Mouse (Mus musculus): ENCODE data around the gene C1qtnf5. TPM values are rescaled to one million over a fixed set of nuclear protein-coding genes. Genes with fewer than 3 reads are reported as not detected.

The C1qtnf5 gene
- polyA plus RNA-seq, 1 experiment from 2014 or later, result 2.7 TPM

- H3K4me1 ChIP-seq (ENCODE audit: control insufficient read depth, insufficient read depth, low read length), result peaks cover 23% of the 10 kb centered on the region
- 68% methylated on average over 10 of the region's 10 CpGs for WGBS
- H3K9ac ChIP-seq (ENCODE audit: low read depth, low read length), result peak overlapping the region; percentile 20; the same call in 1 of the 2 replicates
- no peaks in the 10 kb centered on the region for H3K9me3 ChIP-seq (ENCODE audit: control insufficient read depth, low read length)
- H3K27ac ChIP-seq (ENCODE audit: low read length), result no peak overlapping the region; the same call in 1 of the 2 replicates
- no peak for ATAC-seq
- no peaks in the 10 kb centered on the region for H3K27me3 ChIP-seq (replicated peaks; ENCODE audit: control insufficient read depth, insufficient read depth, low read length)
- no peak overlapping the region for H3K4me3 ChIP-seq (ENCODE audit: low read length)
- H3K36me3 ChIP-seq (ENCODE audit: control insufficient read depth, insufficient read depth, low read length), result no peaks in the 10 kb centered on the region
- no peak overlapping the region; the same call in 1 of the 2 replicates for H3K4me2 ChIP-seq (ENCODE audit: low read depth, low read length)
Observed at GRCm38 (mm10) chr9:44078136-44078797, 28.8 kb upstream of the C1qtnf5 start.

GRCm38 (mm10) chr9:44078955-44079756 lies 27.9 kb upstream of the C1qtnf5 start:
- H3K27me3 ChIP-seq (replicated peaks; ENCODE audit: control insufficient read depth, insufficient read depth, low read length), result no peaks in the 10 kb centered on the region
- H3K4me3 ChIP-seq (ENCODE audit: low read length), result no peak overlapping the region
- H3K9me3 ChIP-seq (ENCODE audit: control insufficient read depth, low read length), result no peaks in the 10 kb centered on the region
- H3K4me1 ChIP-seq (ENCODE audit: control insufficient read depth, insufficient read depth, low read length), result peaks cover 32% of the 10 kb centered on the region
- peak; percentile 61 for ATAC-seq
- peak overlapping the region; percentile 13; the same call in 1 of the 2 replicates for H3K27ac ChIP-seq (ENCODE audit: low read length)
- peak overlapping the region; percentile 20; the same call in 1 of the 2 replicates for H3K9ac ChIP-seq (ENCODE audit: low read depth, low read length)
- 36% methylated on average over 16 of the region's 16 CpGs for WGBS
- H3K4me2 ChIP-seq (ENCODE audit: low read depth, low read length), result no peak overlapping the region; the same call in 1 of the 2 replicates
- no peaks in the 10 kb centered on the region for H3K36me3 ChIP-seq (ENCODE audit: control insufficient read depth, insufficient read depth, low read length)

DNA sequence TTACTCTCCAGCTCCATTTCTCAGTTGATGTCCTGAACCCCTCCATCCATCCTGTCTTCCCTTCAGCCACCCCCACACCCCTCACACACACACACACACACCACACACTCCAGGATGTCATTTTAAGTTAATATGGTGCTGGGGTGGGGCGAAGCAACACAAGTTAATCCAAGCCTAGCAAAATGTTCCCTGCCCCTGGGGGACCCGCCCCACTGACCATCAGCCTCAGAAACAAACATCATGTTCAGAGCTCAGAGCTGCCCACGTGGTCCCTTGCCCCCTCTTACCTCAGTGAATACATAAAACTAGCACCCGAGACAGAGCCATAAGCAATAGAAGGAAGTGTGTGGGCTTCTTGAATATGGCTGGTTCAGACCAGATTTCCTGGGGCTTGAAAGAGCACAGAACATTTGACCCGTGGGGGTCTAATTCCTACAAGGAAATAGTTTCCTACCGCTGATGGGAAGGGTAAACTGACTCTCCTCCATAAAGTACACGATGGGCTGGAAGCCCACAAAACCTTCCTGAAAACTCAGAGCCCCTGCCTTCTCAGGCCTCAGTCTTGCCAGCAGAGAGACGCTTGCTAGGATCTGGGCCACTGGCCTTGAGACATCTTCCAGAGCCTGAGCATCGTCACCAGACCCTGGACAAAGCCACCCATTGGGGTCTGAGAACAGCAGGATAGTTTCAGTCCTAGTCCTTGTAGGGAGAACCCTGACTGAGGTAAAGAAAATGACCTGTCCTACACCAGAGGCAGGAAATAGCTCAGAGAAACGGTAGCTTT lies 26.9 kb upstream of the C1qtnf5 start:
- H3K4me1 ChIP-seq (ENCODE audit: control insufficient read depth, insufficient read depth, low read length), result peaks cover 37% of the 10 kb centered on the region
- no peak overlapping the region for H3K4me2 ChIP-seq (ENCODE audit: low read depth, low read length)
- H3K27me3 ChIP-seq (replicated peaks; ENCODE audit: control insufficient read depth, insufficient read depth, low read length), result no peaks in the 10 kb centered on the region
- no peak overlapping the region for H3K4me3 ChIP-seq (ENCODE audit: low read length)
- H3K27ac ChIP-seq (ENCODE audit: low read length), result no peak overlapping the region
- WGBS, result 72% methylated on average over 10 of the region's 10 CpGs
- no peaks in the 10 kb centered on the region for H3K36me3 ChIP-seq (ENCODE audit: control insufficient read depth, insufficient read depth, low read length)
- ATAC-seq, result no peak
- no peaks in the 10 kb centered on the region for H3K9me3 ChIP-seq (ENCODE audit: control insufficient read depth, low read length)
- H3K9ac ChIP-seq (ENCODE audit: low read depth, low read length), result no peak overlapping the region

- peaks cover 42% of the 10 kb centered on the region for H3K4me1 ChIP-seq (ENCODE audit: control insufficient read depth, insufficient read depth, low read length)
- no peak overlapping the region for H3K9ac ChIP-seq (ENCODE audit: low read depth, low read length)
- H3K27ac ChIP-seq (ENCODE audit: low read length), result no peak overlapping the region
- no peak overlapping the region for H3K4me2 ChIP-seq (ENCODE audit: low read depth, low read length)
- H3K4me3 ChIP-seq (ENCODE audit: low read length), result no peak overlapping the region
- no peaks in the 10 kb centered on the region for H3K36me3 ChIP-seq (ENCODE audit: control insufficient read depth, insufficient read depth, low read length)
- 67% methylated on average over 5 of the region's 5 CpGs for WGBS
- ATAC-seq, result no peak
- no peaks in the 10 kb centered on the region for H3K27me3 ChIP-seq (replicated peaks; ENCODE audit: control insufficient read depth, insufficient read depth, low read length)
- H3K9me3 ChIP-seq (ENCODE audit: control insufficient read depth, low read length), result no peaks in the 10 kb centered on the region
Observed at GRCm38 (mm10) chr9:44080953-44081352, 26.1 kb upstream of the C1qtnf5 start.

DNA sequence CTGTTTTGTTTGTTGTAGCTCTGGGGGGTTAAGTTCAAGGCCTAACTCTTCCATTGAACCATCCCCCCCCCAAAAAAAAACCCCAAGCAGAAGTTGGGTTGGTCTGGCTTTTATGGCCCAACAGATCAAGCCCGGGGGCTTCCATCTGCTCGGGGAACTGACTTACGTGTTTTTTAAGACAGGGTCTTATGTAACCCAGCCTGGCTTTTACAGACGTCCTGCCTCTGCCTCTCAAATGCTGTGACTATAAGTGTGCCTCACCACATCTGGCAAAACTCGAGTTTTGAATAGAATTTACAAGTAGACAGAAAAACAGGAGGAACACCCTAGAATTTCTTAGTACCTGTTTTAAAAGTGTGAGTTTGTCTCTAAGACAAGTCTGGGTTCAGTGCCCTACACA lies 25.5 kb upstream of the C1qtnf5 start:
- 69% methylated on average over 5 of the region's 5 CpGs for WGBS
- no peak for ATAC-seq
- peaks cover 48% of the 10 kb centered on the region for H3K4me1 ChIP-seq (ENCODE audit: control insufficient read depth, insufficient read depth, low read length)
- H3K36me3 ChIP-seq (ENCODE audit: control insufficient read depth, insufficient read depth, low read length), result no peaks in the 10 kb centered on the region
- no peak overlapping the region for H3K27ac ChIP-seq (ENCODE audit: low read length)
- no peak overlapping the region for H3K4me3 ChIP-seq (ENCODE audit: low read length)
- H3K9ac ChIP-seq (ENCODE audit: low read depth, low read length), result no peak overlapping the region
- H3K27me3 ChIP-seq (replicated peaks; ENCODE audit: control insufficient read depth, insufficient read depth, low read length), result no peaks in the 10 kb centered on the region
- H3K9me3 ChIP-seq (ENCODE audit: control insufficient read depth, low read length), result no peaks in the 10 kb centered on the region
- H3K4me2 ChIP-seq (ENCODE audit: low read depth, low read length), result no peak overlapping the region

DNA sequence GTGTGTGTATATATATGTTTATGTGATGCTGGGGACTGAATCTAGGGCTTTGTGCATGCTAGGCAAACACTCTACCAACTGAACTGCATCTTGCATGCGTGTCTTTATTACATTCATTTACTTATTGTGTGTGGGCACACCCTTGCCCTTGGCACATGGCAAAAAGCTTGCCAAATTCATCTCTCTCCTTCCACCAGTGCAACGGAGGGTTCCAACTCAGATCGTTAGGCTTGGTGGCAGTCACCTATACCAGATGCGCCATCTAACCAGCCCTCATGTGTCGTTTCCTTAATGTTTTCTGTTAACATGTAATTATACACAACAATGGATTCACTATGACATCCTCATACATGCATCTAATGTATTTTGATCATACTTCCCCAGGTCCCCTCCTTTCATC lies 24.8 kb upstream of the C1qtnf5 start:
- 91% methylated on average over 5 of the region's 5 CpGs for WGBS
- Histone ChIP-seq H3K27ac (ENCODE audit: low read length) (no peak overlapping the region), H3K4me3 (ENCODE audit: low read length) (no peak overlapping the region), H3K4me1 (ENCODE audit: control insufficient read depth, insufficient read depth, low read length) (peaks cover 53% of the 10 kb centered on the region), H3K4me2 (ENCODE audit: low read depth, low read length) (no peak overlapping the region), H3K9ac (ENCODE audit: low read depth, low read length) (no peak overlapping the region), H3K9me3 (ENCODE audit: control insufficient read depth, low read length) (no peaks in the 10 kb centered on the region), H3K27me3 (replicated peaks; ENCODE audit: control insufficient read depth, insufficient read depth, low read length) (no peaks in the 10 kb centered on the region), H3K36me3 (ENCODE audit: control insufficient read depth, insufficient read depth, low read length) (no peaks in the 10 kb centered on the region)
- ATAC-seq, result no peak

DNA sequence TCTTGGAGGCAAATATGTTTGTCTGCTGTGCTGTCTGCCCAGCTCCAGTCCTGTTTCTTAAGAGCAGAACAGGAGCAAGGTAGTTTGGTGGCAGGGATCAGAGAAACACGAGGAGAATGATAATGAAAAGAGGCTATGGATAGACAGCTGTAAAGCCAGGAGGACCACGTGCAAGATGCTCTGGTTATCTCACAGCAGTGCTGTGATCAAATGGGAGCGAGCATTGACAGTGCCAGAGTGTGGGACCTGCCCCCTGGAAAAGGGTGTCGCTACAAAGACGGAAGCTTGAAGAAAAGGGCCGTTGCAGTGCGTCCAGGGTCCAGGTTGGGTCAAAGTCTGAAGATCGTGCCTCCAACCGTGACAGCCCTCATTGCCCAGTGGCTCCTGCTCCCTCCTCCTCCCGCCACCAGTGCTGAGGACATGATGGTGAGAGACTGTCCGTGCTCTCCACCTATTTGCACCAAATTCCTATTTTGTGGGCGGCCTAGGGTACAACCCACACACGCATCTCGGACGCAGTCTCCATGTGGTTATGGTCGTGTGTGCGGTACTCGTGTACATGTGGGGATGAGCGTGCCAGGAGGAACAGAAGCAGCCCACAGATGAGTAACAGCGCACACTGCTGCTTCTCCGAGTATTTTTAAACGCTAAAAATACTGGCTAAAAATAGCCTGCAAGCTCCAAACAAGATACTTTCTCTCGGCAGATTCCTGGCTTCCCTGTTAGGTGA lies 23.5 kb upstream of the C1qtnf5 start:
- Histone ChIP-seq H3K4me3 (ENCODE audit: low read length) (peak overlapping the region; percentile 66), H3K9ac (ENCODE audit: low read depth, low read length) (peak overlapping the region; percentile 30; the same call in 1 of the 2 replicates), H3K4me2 (ENCODE audit: low read depth, low read length) (peak overlapping the region; percentile 99), H3K27ac (ENCODE audit: low read length) (peak overlapping the region; percentile 50), H3K36me3 (ENCODE audit: control insufficient read depth, insufficient read depth, low read length) (no peaks in the 10 kb centered on the region), H3K4me1 (ENCODE audit: control insufficient read depth, insufficient read depth, low read length) (peaks cover 57% of the 10 kb centered on the region), H3K27me3 (replicated peaks; ENCODE audit: control insufficient read depth, insufficient read depth, low read length) (no peaks in the 10 kb centered on the region), H3K9me3 (ENCODE audit: control insufficient read depth, low read length) (no peaks in the 10 kb centered on the region)
- ATAC-seq, result peak; percentile 45
- 9% methylated on average over 23 of the region's 23 CpGs for WGBS

GRCm38 (mm10) chr9:44084236-44084635 lies 22.8 kb upstream of the C1qtnf5 start:
- Histone ChIP-seq H3K36me3 (ENCODE audit: control insufficient read depth, insufficient read depth, low read length) (no peaks in the 10 kb centered on the region), H3K27me3 (replicated peaks; ENCODE audit: control insufficient read depth, insufficient read depth, low read length) (no peaks in the 10 kb centered on the region), H3K4me3 (ENCODE audit: low read length) (peak overlapping the region; percentile 66), H3K9ac (ENCODE audit: low read depth, low read length) (peak overlapping the region; percentile 86), H3K4me1 (ENCODE audit: control insufficient read depth, insufficient read depth, low read length) (peaks cover 53% of the 10 kb centered on the region), H3K27ac (ENCODE audit: low read length) (peak overlapping the region; percentile 50), H3K4me2 (ENCODE audit: low read depth, low read length) (peak overlapping the region; percentile 99), H3K9me3 (ENCODE audit: control insufficient read depth, low read length) (no peaks in the 10 kb centered on the region)
- 1% methylated on average over 14 of the region's 14 CpGs for WGBS
- peak; percentile 43 for ATAC-seq
